Mouse (Mus musculus) ovary, postnatal 10 days (tissue): ENCODE data around the gene H2afz.
"Not testable (repeated sequence)": the region's sequence is repeated elsewhere in the genome, so short reads cannot be mapped to it uniquely, and the experiment has no call there.

Experiments used
- DNase-seq: peaks from one replicate; pipeline ENCODE4 v3.0.0; 2022; ENCODE audit warnings: low spot score

Gene H2afz

DNA sequence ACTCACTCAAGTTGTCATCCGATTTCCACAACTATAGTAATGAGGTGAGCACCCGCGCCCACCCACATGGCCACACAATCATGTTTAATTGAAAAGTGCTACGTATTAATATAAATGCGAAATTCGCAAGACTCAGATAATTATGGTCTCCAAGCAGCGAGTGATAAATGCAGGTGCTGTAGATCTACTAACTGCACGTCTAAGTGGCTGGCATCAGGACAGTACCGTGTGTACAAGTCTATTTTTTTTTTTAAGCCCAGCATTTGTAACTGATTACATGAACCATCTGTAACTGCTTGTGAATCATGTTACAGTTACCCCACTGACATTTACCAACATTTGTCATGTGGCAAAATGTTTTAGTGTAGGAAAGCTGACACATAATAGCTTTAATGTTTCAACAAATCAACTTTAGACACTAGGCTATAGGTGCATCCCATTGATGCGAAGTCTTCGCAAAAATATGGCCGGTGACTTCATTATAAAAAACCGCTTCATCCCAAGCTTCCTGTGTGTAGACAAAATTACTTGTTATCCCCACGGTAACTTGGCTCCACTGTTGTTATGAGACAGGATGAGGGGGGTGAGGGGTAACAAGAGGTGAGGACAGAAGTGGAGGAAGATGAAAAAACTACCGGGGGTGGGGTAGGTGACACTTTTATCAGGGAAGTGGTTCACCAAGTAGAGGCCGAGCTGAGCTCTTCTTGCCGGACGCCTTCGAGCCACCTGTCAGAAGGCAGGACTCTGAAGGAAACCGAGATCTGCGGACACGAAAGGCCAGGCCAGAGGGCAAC is 760 bp upstream of the H2afz start:
- DNase-seq, result no peak

DNA sequence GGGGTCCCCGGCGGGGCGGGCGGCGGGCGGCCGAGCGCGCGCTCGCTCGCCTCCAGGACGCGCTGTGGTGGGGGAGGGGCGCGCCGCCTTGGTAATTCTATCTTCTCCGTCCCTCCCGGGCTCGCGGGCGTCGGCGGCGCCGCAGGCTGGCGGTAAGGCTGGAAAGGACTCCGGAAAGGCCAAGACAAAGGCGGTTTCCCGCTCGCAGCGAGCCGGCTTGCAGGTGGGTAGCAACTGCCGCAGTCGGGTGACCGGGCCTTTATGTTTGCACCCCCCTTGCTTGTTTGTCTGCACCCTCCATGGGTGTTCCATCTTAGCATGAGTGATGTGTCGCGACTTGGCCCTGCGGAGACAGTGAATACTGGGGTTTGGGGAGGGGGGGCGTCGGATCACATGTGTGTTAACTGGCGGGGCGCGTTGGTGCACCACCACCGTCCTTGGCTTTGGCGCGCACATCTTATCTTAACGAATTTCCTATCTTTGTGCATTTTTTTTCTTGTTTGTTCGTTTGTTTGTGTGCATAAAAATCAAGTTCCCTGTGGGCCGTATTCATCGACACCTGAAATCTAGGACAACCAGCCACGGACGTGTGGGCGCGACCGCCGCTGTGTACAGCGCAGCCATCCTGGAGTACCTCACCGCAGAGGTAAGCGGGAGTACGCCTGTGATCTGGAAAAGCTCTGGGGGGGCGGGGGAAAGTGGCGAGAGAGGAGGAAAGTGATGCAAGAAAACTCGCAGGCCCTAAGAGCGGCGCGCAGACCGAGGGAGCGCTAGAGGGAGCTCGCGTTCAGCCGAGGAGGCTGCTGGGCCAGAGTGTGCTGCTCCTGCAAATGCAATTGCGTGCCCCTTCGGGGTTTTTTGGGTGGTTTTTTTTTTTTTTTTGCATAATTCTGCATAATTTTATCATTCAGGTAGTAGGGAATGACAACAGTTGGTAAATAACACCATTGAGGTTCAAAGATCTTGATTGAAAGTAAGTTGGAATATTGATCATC is 998 bp downstream of the H2afz start:
- peak; percentile 60 for DNase-seq

- DNase-seq, result no peak
Observed at GRCm38 (mm10) chr3:137867133-137867436, 2.8 kb downstream of the H2afz start.

GRCm38 (mm10) chr3:137867437-137868093 is 3.3 kb downstream of the H2afz start, which contains the start of gene Dnajb14:
Dnajb14 (plus strand) TSS chr3:137867675.
- peak; percentile 42 for DNase-seq

- DNase-seq, result no peak
Observed at GRCm38 (mm10) chr3:137868094-137868913, 4.0 kb downstream of the H2afz start.

GRCm38 (mm10) chr3:137869395-137869794 is 5.1 kb downstream of the H2afz start:
- no peak for DNase-seq

DNA sequence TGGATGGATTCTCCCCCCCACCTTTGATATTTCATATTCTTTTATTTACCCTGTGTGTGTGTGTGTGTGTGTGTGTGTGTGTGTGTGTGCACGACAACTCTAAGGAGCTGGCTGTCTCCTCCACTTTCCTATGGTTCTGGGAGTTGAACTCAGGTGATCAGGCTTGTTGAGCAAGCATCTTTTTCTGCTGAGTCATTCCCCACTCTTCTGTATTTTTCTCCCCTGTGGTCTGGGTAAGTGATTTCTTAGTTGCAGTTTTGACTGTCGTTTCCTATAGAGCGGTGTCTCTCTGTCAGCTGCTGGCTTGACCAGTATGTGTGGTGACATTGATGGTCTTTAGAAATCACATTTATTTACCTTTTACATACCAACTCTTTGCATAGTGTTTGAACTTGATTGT is 15.0 kb downstream of the H2afz start:
- DNase-seq, result no peak

DNA sequence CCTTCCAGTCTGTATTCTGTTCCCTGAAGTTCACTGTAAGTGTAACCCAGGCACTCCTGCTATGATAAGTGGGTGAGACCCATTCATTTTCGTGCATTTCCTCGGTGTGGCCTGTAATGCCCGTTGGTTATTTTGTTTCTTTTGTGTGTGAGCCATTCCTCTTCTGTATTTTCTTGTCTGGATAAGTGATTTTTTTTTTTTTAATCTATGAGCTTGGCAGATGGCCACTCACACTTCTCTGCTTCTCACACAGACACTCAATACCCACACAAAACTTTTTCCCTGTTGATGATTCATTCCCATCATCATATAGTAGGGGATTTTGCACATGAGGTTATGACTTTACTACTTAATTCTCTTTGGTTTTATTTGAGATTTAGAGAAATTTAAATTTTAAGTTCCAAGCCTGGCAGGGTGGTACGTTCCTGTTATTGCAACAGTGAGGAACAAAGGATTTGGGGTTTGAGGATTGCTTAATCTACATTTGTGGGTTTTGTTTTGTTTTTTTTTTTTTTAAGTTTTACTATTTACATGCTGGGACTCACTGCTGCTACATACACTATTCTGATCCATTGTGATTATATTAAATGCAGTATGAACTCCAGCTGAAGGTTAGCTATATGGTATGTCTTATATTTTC is 15.9 kb downstream of the H2afz start:
- DNase-seq, result no peak

- no peak for DNase-seq
Observed at GRCm38 (mm10) chr3:137881093-137881492, 16.8 kb downstream of the H2afz start.

DNA sequence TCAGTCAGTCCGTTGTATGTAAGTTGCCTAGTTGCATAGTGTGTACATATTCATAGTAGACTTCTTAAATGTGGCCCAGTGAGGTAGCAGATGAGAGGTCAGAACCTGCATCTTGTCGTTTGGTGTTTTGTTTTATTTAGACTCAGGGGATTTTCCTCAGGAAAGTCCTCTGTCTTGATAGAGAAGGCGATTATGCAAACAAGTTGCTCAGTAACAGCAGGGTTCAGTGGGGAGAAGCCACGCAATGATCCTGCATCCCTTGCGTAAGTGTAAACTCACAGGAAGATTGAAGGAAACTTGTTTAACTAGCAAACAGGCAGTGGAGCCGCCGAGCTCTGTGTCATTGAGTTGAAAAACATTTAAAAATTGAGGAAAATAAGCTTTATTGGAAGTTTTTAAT is 23.7 kb downstream of the H2afz start:
- no peak for DNase-seq

DNA sequence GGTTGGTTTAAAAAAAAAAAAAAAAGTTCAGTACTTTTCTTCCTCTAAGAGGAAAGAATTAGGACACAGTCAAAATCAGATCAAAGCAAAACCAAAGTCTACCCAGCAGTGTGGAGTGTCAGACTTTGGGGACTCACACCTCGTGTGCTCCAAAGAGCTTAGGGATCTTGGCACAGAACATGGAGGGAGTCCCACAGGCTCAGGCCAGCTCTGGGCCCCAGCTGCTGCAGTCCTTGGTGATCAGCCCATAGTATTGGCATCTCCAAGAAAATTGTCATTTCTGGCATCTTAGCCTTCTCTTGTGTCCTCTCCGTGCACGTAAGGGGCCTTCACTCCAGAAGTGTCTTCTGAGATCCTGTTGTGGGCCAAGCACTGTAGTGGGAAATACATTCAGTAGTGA is 26.8 kb downstream of the H2afz start:
- no peak for DNase-seq

GRCm38 (mm10) chr3:137892118-137892517 is 27.8 kb downstream of the H2afz start:
- no peak for DNase-seq

DNA sequence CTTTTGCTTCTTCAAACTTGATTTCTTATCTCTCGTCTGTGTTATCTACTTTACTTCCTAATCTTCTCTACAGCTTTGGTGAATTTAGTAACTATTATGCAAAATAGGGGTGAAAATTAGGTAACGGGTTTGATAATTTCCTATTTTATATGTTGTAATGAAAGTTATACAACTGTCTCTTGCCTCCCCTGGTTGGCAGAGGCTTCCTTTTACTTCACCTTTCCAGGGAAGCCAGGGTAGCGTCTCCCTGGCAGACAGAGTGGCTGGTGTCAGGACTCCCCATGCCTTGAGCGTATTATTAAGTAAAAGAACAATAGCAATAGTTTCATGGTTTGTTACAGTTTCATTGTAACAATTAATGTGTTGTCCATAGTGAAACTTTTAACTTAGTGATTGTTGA is 29.5 kb downstream of the H2afz start:
- no peak for DNase-seq

GRCm38 (mm10) chr3:137895196-137895595 is 30.9 kb downstream of the H2afz start:
- no peak for DNase-seq

- no peak for DNase-seq
Observed at GRCm38 (mm10) chr3:137896386-137896785, 32.1 kb downstream of the H2afz start.

DNA sequence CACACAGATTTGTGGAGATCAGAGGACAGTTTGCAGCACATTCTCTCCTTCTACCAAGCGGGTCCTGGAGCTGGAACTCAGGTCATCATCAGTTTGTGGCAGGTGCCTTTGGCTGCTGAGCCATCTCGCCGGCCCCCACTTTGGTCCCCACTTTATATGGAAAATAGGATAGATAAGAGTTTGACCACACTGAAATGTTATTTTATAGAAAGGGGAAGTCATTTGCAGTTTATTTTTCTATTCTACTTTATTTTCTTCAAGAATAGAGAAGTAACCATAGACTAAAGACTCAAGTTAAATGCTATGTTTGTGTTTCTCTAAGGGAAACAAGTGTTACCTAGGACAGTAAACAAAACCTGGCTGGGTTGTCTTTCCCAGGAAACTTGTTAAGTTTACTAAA is 32.6 kb downstream of the H2afz start:
- no peak for DNase-seq

- no peak for DNase-seq
Observed at GRCm38 (mm10) chr3:137897685-137898084, 33.4 kb downstream of the H2afz start.

- no peak for DNase-seq
Observed at GRCm38 (mm10) chr3:137900149-137900548, 35.9 kb downstream of the H2afz start.

GRCm38 (mm10) chr3:137913093-137913492 is 48.8 kb downstream of the H2afz start:
- no peak for DNase-seq

GRCm38 (mm10) chr3:137914567-137914966 is 50.3 kb downstream of the H2afz start:
- DNase-seq, result not testable (repeated sequence)
